Mouse (Mus musculus): ENCODE measurements around the gene Rap1gap.

The Rap1gap gene

DNA sequence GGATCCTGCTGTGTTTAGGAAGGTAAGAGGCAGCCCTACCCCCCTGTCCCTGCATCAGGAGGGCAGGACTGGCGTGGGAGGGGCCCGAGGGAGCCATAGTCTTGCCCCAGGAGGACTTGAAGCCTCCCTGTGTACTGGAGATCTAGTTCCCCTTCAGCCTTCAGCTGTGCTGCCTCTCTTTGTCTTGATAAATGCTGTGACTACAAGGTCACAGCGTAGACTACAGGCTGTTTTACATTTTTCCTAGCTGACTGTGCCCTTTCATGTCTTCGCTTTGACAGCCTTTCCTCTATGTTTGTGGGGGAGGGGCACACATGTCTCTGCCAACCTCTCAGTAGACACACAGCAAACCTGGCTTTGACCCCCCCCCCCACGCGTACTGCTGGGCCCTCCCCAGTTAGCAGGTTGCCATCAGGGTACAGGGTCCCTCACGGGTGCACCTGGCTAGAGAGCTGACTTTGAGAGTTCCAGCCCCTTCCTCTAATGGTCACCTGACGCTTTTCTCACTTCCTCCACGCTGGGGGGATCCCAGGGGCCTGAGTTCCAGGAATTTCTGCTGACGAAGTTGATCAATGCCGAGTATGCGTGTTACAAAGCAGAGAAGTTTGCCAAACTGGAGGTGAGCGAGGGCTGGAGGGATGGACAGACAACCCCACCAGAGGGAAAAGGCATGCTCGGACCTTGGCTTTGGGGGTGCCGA, 55.0 kb downstream of the Rap1gap start:
- intact Hi-C loops (cut with DNase I): no loop called here

DNA sequence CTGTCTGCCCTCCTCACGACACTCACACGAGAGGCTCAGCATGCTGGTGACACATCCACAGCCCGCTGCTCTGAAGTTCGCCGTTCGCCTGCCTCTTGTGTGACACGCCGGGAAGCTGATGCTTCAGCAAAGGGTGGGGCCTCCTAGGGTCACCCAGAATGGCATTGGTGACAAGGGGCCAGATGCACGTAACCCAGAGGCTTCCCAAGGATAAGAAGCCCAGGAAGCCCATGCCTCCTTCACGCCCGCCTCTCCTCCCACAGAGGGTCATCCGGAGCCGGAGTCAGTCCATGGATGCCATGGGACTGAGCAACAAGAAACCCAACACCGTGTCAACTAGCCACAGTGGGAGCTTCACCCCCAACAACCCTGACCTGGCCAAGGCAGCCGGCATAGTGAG, 57.0 kb downstream of the Rap1gap start:
- intact Hi-C loops (cut with DNase I): no loop called here

DNA sequence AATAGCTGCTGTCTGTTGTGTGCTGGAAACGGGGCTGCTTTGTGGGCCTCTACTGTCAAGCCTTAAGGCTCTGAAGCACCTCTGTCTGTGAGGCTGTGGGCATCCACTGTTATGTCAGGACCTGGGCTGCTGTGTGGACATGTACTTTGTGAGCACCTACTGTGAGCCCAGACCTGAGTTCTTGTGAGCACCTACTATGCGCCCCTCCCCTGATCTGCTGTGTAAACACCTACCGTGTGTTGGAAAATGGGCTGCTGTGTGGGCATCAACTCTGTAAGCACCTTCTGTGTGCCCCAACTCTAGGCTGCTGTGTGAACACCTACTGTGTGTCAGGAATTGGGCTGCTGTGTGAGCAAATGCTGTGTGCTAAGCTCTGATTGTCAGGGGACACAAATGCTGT, 57.7 kb downstream of the Rap1gap start:
- intact Hi-C loops (cut with DNase I): loop anchor here (2.0 kb wide), 1 partner anchor 39 kb away; no protein-coding TSS in a partner anchor

DNA sequence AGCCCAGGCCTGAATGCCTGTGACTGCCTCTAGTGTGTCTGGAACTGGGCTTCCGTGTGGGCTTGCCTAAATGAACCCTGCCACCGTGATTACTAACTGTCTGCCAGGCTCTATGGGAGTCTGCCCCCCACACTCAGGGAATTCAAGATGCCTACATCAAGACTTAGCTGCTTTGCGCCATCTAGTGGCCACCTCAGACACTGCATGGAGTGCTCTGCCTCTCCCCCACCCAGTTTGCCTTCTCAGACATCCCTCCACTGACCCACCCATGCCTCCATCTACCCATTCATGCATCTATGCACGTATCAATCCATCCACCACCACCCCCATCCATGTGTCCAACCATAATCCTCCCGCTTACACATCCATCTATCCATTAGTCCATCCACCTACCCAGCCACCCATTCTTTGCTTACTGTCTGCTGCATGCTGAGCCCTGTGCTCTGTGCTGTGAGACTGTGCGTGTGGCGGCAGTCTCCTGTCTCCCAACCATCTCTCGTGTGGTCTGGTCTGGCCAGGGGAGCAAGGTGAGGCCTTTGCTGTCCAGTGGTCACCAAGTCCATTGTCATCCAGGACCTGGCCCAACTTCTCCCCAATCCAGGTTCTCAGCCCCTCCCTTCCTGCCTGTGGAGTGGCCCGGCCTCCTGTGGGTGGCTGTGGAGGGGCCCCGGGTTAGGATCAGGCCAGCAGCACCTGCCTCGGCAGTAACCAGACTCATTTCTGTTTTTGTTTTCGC, 58.3 kb downstream of the Rap1gap start:
- intact Hi-C loops (cut with DNase I): loop anchor here (2.0 kb wide), 1 partner anchor 40 kb away; no protein-coding TSS in a partner anchor

DNA sequence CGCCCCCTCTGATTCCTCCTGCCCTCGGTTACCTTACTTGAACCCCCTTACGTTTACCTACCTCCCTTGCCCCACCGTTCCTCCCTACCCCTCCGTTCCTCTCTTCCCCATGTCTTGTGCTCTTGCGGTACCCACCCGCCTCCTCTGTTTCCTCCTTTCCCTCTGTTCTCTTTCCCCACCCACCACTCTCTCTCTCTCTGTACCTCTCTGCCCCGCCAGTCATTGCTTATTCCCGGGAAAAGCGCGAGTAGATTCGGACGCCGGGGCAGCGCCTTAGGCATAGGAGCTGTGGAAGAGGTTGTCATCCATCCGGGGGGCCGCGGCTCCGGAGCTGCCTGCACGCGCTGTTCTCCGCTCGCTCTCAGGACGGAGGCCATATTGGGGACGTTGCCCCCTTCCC, 59.0 kb downstream of the Rap1gap start:
- intact Hi-C loops (cut with DNase I): loop anchor here (2.0 kb wide), 1 partner anchor 41 kb away; no protein-coding TSS in a partner anchor

DNA sequence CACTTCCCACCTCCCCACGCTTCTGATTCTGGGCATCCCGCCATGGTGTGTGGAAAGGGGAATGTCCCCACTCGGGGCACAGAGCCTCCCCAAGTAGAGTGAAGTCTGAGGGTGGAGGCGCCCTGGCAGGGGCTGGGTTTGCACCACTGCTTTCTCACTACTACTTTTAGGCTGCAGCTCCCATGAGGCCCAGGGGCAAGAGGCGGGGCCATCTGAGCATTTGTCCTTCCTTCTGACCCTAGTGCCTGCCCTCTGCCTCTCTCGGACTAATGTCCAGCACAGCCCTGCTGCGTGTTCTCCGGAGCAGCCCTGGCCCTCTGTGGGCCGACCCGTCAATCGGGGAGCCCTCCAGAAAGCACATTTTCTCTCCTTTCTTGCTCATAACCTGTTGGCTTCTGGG, 59.7 kb downstream of the Rap1gap start:
- intact Hi-C loops (cut with DNase I): no loop called here

DNA sequence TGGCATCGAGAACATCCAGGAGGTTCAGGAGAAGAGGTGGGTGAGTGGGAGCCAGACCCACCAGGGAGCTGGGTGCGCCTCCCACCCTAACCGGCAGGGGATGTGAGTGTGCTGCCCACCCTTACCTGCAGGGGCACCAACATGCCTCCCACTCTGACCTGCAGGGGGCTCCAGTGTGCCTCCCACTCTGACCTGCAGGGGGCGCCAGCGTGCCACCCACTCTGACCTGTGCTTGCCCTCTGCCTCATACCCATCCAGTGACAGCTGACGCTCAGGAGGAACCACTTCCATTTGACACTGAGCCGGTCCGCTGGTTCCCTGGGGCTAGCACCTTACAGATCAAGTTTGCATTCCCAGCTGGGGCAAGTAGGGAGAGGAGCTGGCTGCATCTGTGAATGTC, 60.2 kb downstream of the Rap1gap start:
- intact Hi-C loops (cut with DNase I): no loop called here

DNA sequence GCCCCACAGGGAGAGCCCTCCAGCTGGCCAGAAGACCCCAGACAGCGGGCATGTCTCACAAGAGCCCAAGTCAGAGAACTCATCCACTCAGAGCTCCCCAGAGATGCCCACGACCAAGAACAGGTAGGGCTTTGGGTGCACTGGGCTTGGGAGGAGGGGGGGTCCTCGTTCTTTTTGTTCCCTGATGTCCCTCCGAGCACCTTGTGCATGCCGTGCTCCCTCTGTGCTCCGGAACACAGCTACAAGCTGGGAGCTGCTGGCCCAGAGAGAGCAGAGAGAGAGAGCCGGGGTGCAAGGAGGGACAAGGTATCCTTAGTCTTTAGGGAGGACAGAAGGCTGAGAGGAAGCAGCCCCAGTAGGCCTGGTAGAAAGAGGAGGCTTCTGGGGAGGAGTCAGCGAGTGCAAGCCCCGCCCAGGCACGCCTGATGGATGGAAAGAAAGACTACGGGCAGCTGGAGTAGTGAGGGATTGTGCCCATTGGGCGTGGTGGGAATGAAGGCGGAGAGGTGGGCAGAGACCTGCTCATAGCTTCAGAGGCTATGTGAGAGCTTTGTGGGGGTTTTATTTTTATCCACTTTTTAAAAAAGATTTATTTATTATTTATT, 61.1 kb downstream of the Rap1gap start:
- intact Hi-C loops (cut with DNase I): no loop called here

DNA sequence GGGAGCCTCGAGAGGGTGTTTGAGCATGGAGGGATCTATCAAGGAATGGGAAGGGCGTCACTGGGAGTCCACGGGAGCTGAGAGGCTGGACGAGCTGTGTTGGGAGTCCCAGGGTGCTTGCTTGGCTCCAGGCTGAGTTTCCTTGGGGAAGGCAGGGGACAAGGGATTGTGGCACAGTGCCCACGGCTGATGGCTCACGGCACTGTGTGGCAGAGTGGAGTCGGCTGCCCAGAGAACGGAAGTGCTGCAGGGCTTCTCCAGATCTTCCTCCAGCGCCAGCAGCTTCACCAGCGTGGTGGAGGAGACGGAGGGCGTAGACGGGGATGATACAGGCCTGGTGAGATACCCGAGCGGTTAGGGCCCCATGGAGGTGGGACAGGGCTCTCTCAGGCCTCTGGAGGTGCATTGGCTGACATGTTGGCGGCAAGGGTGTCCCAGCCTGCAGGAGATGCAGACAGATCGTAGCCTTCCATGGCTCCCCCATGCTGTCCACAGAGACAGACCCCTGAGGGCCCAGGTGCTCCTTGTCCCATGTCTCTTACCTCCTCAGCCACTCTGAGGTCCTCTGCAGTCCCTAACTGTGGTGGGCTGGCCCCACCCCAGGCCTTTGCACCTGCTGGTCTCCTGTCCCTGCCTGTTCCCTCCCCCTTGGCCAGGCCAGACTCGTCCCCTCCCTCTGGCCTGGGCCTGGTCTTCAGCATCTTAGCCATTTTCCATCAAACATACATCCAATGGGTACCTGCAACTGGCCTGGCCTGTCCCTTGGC, 62.4 kb downstream of the Rap1gap start:
- intact Hi-C loops (cut with DNase I): no loop called here

DNA sequence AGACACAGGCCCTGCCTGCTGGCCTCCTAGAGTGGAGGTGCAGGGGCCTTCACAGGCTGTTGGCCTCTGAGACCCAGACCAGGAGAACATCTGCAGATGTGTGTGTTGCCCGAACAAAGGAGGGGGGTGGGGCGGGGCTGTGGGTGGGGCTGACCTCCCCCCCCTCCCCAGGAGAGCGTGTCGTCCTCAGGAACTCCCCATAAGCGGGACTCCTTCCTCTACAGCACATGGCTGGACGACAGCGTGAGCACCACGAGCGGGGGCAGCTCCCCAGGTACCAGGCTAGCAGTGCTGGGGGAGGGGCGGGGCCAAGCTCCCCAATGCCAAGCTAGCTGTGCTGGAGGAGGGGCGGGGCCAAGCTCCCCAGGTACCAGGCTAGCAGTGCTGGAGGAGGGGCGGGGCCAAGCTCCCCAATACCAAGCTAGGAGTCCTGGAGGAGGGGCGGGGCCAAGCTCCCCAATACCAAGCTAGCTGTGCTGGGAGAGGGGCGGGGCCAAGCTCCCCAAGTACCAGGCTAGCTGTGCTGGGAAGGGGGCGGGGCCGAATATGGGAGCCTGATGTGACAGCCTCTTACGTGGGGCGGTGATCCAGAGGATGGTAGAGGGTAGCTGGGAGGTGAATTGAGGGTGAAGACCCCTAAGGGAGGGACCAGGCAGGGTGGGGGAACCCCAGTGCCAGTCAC, 63.1 kb downstream of the Rap1gap start:
- intact Hi-C loops (cut with DNase I): no loop called here

DNA sequence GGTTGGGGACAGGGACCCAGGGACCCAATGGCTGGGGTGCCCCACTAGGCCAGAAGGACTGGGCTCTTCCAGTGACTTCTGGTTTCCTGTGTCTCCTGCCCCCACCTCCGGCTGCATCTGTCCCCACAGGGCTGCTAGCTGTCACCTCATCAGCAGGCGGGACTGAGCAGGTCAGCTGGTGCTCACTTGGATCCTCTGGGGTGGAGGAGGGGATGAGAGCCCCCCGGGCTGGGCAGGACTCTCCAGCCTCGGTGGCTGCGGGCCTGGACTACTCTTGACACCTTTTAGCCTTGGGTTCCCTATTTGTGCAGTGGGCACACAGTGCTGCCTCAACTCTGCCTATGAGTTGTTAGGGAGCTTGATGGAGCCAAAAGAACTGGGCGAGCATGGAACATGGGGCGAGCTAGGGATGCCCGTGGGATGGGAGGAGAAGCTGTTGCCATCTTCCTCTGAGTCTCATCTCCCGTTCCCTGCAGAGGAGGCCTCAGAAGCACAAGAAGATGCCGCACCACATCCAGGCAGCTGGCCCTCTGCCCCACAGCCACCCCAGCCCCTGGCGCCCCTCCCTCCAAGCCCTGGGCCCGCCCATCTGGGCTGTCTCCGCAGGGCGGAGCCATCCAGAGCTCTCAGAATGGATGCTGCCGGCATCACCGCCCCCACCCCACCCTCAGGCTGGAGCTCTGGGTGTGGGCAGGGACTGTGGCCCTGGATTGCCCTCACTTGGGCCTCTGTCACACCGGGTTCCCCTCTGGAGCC, 64.1 kb downstream of the Rap1gap start:
- intact Hi-C loops (cut with DNase I): no loop called here

DNA sequence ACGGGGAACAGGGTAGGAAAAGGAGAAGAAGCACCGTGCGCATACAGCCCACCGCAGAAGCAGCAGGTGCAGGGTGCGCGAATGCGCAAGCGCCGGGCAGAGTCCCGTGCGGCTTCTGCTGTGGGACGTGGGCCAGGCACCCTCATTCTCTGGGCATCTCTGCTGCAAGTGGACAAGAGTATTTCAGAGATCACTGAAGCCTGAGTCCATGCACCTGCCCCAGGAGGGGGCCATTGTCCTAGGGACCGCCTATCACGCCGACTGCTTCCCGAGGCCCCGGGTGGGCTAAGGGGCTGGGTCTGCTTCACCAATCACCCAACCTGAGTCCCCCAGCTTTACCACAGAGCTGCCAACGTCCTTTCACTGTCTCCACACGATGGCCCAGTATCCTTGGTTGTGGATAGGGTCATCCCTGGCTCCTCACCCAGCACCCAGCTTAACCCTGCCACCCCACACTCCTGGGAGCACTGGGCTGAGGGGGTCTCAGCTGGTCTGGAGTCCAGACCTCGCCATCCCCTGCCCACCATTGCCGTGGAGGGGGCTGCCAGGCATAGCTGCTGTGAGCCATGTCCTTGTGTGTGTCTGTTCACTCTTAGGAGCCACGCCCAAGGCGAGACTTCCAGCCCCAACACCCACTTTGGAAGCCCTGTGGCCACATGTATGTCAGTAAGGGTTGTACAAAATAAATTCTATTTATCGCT, 64.8 kb downstream of the Rap1gap start:
- intact Hi-C loops (cut with DNase I): no loop called here

DNA sequence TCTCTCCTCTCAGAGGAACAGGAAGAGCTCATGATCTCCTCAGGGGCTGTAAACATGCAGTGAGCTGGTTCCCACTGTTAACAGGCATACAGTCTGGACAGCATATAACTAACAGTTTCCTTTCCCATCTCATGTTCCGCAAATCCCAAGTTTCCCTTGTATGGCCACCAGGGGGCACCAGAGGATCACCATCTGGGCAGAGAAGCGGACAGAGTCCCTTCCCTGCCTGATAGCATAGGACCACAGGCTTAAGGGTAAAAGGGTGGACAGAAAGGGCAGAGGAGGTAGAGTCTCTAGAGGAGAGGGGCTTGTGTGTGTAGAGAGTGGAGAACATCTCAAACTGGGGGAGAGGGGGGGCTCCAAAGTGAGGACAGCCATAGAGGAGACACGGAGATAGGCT, 65.6 kb downstream of the Rap1gap start:
- intact Hi-C loops (cut with DNase I): loop anchor here (1.0 to 5.0 kb wide), 3 partner anchors 66 to 217 kb away; partner anchors contain the start of gene Alpl

DNA sequence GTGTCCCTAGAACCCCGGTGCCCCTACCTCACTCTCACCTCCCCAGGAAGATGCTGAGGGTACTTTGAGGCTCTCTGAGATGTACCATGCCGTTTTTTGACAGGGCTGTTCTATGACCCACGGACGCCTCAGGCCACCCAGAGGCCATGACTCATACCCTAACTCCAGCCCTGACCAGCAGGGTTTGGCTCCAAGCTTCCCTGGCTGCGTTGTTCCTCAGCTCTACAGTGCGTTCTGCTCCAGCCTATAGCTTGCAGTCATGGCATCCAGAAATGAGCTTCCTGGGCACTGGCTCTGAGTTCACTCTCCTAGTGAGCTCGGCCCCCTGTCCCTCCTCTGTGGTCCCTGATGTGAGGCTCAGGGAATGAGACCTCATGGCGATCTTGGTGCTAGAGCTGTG, 66.2 kb downstream of the Rap1gap start:
- intact Hi-C loops (cut with DNase I): loop anchor here (1.0 to 5.0 kb wide), 3 partner anchors 66 to 217 kb away; partner anchors contain the start of gene Alpl

DNA sequence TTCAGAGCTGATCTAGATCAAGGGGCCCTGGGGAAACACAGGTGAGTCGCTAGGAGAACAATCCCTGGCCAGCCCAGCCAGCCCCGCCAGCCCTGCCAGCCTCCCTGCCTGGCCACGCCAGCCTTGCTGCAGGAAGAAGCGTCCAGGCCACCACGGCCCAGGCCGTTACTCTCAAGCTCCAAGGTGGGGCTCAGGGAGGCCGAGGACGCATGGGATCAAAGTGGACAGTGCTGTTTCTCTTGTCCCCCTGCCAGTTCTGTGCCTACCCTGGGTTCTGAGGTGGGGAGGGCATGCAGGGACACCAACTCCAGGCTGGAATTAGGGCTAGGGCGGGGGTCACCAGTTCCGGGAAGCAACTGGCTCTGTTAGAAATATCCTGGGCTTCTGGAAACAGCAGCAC, 67.4 kb downstream of the Rap1gap start:
- intact Hi-C loops (cut with DNase I): loop anchor here (2.0 to 5.0 kb wide), 2 partner anchors 105 to 215 kb away; no protein-coding TSS in a partner anchor

DNA sequence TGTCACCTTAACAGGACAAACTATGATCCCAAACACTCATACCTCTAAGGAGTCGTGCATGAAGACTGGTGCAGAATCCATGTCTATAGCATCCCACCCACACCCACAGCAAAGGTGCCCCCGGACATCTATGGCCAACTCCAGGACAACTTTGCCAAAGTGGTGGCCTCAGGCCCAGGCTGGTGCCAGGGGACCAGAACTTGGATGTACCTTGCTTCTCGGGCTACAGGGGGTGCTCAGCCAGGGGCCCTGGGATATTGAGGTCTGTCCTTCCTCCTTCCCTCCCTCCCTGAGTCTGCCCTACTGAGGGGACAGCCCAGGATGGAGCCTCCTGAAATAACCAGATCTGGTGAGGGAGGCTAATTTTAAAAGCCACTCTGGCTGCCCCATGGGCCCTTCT, 67.8 kb downstream of the Rap1gap start:
- intact Hi-C loops (cut with DNase I): loop anchor here (5.0 kb wide), 1 partner anchor 215 kb away; no protein-coding TSS in a partner anchor

DNA sequence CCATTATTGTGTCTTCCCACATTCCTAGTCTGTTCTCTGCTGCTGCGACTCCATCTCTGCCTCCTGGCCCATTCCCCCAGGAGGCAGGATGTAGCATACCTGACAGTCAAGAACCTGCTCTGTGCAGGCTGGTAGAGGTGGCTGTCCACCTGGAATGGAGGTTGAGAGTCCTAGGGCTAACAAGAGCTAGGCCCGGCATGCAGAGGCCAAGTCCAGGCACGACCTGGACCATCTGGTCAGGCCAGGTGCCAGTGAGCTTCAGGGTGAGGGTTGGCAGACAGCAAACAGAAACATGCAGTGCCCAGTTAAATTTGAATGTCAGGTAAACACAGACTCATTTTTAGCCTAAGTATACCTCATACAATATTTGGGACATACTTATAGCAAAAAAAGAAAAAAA, 68.4 kb downstream of the Rap1gap start:
- intact Hi-C loops (cut with DNase I): loop anchor here (5.0 kb wide), 1 partner anchor 214 kb away; no protein-coding TSS in a partner anchor

DNA sequence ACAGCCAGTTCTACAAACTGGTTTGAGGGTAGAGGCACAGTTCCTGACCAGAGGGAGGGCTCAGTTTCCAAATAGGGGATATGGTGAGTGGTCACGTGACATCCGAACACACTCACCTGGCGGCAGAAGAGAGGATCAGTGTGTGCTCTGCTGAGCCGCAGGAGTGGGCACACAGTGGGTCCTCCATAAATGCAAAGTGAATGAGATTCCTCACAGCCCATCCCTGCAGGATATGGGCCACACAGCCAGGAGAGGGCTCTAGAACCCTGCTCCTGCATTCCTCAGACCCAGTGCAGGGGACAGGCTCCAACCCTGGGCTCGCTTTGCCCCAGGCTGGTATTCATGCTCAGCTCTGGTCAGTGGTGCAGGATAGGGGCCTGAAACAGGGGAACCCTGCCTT, 68.9 kb downstream of the Rap1gap start:
- intact Hi-C loops (cut with DNase I): loop anchor here (5.0 kb wide), 1 partner anchor 214 kb away; no protein-coding TSS in a partner anchor

DNA sequence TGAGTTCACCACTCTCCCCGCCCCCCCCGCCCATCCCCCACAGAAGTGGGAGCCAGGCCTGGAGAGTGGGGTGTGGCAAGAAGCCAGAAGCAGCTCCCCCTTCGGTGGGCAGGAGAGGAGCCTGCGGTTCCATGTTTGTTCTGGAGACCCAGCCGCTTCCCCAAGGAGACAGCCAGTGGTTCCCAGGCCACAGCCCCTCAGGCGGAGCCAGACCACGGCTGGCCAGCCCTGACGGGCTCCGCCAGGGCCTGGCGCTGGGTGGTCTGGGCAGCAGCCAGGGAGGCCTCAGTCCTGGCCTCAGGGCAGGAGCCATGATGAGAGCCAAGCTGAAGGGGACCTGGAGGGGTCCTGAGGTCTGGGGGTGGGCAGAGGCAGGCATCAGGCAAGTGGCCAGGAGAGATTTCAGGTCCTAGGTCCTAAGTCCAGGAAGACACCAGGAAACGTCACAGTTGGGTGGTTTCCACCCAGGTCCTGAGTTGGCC, 71.7 kb downstream of the Rap1gap start:
- intact Hi-C loops (cut with DNase I): no loop called here

Data from adrenal gland (tissue).